Mouse (Mus musculus): Measurements from ENCODE around the gene Otos. TPM values are rescaled to one million over a fixed set of nuclear protein-coding genes. Genes with fewer than 3 reads are reported as not detected.
A peak's percentile ranks its signal among the peaks of the same experiment; 100 is the strongest.

Otos gene
- polyA plus RNA-seq, 1 experiment: 0.20 TPM

GRCm38 (mm10) chr1:92640393-92640792 is 8.2 kb downstream of the Otos start:
- Histone ChIP-seq H3K36me3 (ENCODE audit: control insufficient read depth, insufficient read depth, low read length) (peaks cover 16% of the 10 kb centered on the region; the same call in 1 of the 2 replicates), H3K27me3 (ENCODE audit: control insufficient read depth, insufficient read depth, low read length) (no peaks in the 10 kb centered on the region), H3K4me3 (ENCODE audit: low read depth, low read length) (0 out of 2 replicates have a peak overlapping the region, but pooled peaks have one; percentile 4), H3K4me1 (ENCODE audit: control insufficient read depth, insufficient read depth, insufficient read length, low read length) (peaks cover 8% of the 10 kb centered on the region; the same call in 1 of the 2 replicates), H3K27ac (ENCODE audit: insufficient read depth, low read depth, low read length) (no peak overlapping the region)
- WGBS: 79% methylated on average over 6 of the region's 6 CpGs
- no peak for TF ChIP-seq POLR2A (IDR thresholded peaks at IDR 0.05; ENCODE audit: low read depth, low read length)

GRCm38 (mm10) chr1:92638736-92639135 is 9.9 kb downstream of the Otos start:
- H3K36me3 ChIP-seq (ENCODE audit: control insufficient read depth, insufficient read depth, low read length): peaks cover 16% of the 10 kb centered on the region; the same call in 1 of the 2 replicates
- WGBS: 96% methylated on average over 4 of the region's 4 CpGs
- H3K4me1 ChIP-seq (ENCODE audit: control insufficient read depth, insufficient read depth, insufficient read length, low read length): peaks cover 8% of the 10 kb centered on the region; the same call in 1 of the 2 replicates
- H3K4me3 ChIP-seq (ENCODE audit: low read depth, low read length): no peak overlapping the region
- TF ChIP-seq CTCF (IDR thresholded peaks at IDR 0.05; ENCODE audit: extremely low read depth, insufficient read length, insufficient replicate concordance, low read depth, low read length): no peak
- no peaks in the 10 kb centered on the region for H3K27me3 ChIP-seq (ENCODE audit: control insufficient read depth, insufficient read depth, low read length)
- no peak overlapping the region for H3K27ac ChIP-seq (ENCODE audit: insufficient read depth, low read depth, low read length)

GRCm38 (mm10) chr1:92638181-92638580 is 10.5 kb downstream of the Otos start:
- WGBS: 78% methylated on average over 3 of the region's 3 CpGs
- Histone ChIP-seq H3K4me3 (ENCODE audit: low read depth, low read length) (no peak overlapping the region), H3K27ac (ENCODE audit: insufficient read depth, low read depth, low read length) (no peak overlapping the region), H3K27me3 (ENCODE audit: control insufficient read depth, insufficient read depth, low read length) (no peaks in the 10 kb centered on the region), H3K4me1 (ENCODE audit: control insufficient read depth, insufficient read depth, insufficient read length, low read length) (peaks cover 8% of the 10 kb centered on the region; the same call in 1 of the 2 replicates), H3K36me3 (ENCODE audit: control insufficient read depth, insufficient read depth, low read length) (peaks cover 16% of the 10 kb centered on the region; the same call in 1 of the 2 replicates)
- TF ChIP-seq CTCF (IDR thresholded peaks at IDR 0.05; ENCODE audit: extremely low read depth, insufficient read length, insufficient replicate concordance, low read depth, low read length) (no peak), POLR2A (IDR thresholded peaks at IDR 0.05; ENCODE audit: low read depth, low read length) (no peak)

DNA sequence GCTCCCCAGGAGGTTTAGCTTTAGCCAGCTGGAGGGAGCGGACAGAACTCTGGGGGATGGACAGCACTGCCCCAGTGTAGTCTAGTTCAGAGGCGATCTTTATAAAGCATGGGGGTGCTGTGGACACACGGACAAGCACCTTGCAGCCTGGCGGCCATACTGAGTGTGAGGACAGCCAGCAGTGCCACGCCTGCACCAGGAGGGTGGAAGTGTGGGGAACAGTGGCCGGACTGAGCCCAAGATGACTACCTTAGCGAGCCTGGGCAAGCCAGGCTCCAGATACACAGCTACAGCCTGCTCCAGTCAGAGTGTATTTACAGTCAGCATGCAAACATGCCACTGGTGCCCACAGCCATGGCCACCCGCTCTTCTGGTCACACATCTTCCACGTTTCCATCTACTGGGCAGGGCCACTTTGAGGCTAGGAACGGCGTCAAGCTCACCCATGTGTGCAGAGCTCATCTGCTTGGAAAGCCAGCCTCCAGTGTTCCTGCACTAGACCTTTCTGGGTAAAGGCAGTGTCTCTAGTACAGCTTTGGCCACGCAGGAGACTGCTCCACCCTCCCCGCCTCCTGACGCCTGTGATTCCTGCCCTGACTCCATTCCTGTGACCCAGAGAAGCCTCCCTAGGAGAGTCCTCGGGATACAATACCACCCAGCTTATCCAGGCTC is 11.0 kb downstream of the Otos start:
- peaks cover 16% of the 10 kb centered on the region; the same call in 1 of the 2 replicates for H3K36me3 ChIP-seq (ENCODE audit: control insufficient read depth, insufficient read depth, low read length)
- H3K27me3 ChIP-seq (ENCODE audit: control insufficient read depth, insufficient read depth, low read length): no peaks in the 10 kb centered on the region
- WGBS: 89% methylated on average over 15 of the region's 15 CpGs
- peaks cover 8% of the 10 kb centered on the region; the same call in 1 of the 2 replicates for H3K4me1 ChIP-seq (ENCODE audit: control insufficient read depth, insufficient read depth, insufficient read length, low read length)
- TF ChIP-seq POLR2A (IDR thresholded peaks at IDR 0.05; ENCODE audit: low read depth, low read length): no peak
- no peak for TF ChIP-seq CTCF (IDR thresholded peaks at IDR 0.05; ENCODE audit: extremely low read depth, insufficient read length, insufficient replicate concordance, low read depth, low read length)
- no peak overlapping the region for H3K4me3 ChIP-seq (ENCODE audit: low read depth, low read length)
- H3K27ac ChIP-seq (ENCODE audit: insufficient read depth, low read depth, low read length): no peak overlapping the region

DNA sequence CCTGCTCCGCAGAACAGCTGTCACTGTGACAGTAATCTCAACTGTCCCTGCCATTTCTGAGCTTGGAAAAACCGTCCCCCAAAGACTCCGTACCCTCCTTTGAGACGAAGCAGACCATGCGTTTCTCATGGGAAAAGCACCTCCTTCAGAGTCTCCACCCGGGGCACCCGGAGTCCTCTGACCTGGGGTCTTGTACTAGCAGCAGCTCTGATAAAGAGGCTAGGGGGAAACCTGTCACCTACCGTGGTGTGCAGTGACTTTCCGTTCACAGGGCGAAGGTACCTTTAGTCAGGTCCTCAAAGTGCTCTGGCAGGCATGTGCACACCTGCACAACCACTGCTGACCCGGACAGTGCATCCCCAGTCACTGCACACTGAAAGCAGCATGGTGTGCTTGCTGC is 12.0 kb downstream of the Otos start:
- peaks cover 5% of the 10 kb centered on the region; the same call in 1 of the 2 replicates for H3K4me1 ChIP-seq (ENCODE audit: control insufficient read depth, insufficient read depth, insufficient read length, low read length)
- 91% methylated on average over 11 of the region's 11 CpGs for WGBS
- H3K36me3 ChIP-seq (ENCODE audit: control insufficient read depth, insufficient read depth, low read length): peaks cover 16% of the 10 kb centered on the region; the same call in 1 of the 2 replicates
- H3K4me3 ChIP-seq (ENCODE audit: low read depth, low read length): no peak overlapping the region
- TF ChIP-seq CTCF (IDR thresholded peaks at IDR 0.05; ENCODE audit: extremely low read depth, insufficient read length, insufficient replicate concordance, low read depth, low read length) (no peak), POLR2A (IDR thresholded peaks at IDR 0.05; ENCODE audit: low read depth, low read length) (no peak)
- H3K27me3 ChIP-seq (ENCODE audit: control insufficient read depth, insufficient read depth, low read length): no peaks in the 10 kb centered on the region
- H3K27ac ChIP-seq (ENCODE audit: insufficient read depth, low read depth, low read length): no peak overlapping the region

DNA sequence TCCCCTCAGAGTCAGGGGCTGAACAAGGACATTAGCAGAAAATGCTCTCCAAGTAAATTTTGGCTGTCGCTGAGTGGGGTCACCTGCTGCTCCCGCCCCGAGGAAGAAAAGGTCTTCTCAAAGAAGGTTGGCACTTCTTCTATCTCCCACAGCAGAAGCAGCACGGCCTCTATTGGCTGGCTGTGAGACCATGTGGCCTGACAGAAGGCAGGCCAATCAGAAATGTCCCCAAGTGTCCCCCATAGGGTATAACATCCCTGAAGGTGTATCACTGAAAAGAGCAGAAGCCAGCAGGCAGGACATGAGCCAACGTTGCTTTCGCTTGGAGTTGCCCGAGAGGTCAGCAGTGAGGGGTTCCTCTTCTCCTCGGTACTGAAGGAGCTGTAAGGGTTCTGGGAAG is 12.6 kb downstream of the Otos start:
- peaks cover 16% of the 10 kb centered on the region; the same call in 1 of the 2 replicates for H3K36me3 ChIP-seq (ENCODE audit: control insufficient read depth, insufficient read depth, low read length)

DNA sequence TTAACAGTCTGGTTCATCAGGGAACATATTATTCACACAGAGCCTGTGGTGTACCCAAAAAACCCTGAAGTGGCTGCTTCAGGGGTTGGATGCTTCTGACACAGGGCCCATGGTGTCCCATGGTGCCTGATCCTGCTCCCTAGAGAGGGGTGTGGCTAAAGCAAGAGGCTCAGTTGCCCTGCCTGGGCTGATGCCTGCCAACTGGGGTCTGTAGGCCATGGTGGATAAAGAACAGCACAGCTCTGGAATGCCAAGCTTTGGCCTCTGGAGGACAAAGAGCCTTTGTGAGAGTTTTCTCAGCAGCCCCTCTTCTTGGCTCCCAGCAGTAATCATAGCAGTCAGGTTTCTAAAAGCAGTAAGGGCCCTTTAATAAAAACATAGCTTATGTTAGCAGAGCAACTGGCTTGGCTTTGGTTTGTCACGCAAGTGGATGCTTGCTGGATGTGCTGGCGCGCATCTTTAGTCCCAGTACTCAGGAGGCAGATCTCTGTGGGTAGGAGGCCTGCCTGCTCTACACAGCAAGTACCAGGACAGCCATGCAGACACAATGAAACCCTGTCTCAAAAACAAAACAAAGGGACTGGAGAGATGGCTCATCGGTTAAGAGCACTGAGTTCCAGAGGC is 13.6 kb downstream of the Otos start:
- 82% methylated on average over 4 of the region's 4 CpGs for WGBS

More for the DNA sequence above, 12.6 kb downstream of the Otos start:
- Histone ChIP-seq H3K4me1 (ENCODE audit: control insufficient read depth, insufficient read depth, insufficient read length, low read length) (peaks cover 4% of the 10 kb centered on the region; the same call in 1 of the 2 replicates), H3K27ac (ENCODE audit: insufficient read depth, low read depth, low read length) (no peak overlapping the region), H3K4me3 (ENCODE audit: low read depth, low read length) (no peak overlapping the region), H3K27me3 (ENCODE audit: control insufficient read depth, insufficient read depth, low read length) (no peaks in the 10 kb centered on the region)
- TF ChIP-seq POLR2A (IDR thresholded peaks at IDR 0.05; ENCODE audit: low read depth, low read length) (no peak), CTCF (IDR thresholded peaks at IDR 0.05; ENCODE audit: extremely low read depth, insufficient read length, insufficient replicate concordance, low read depth, low read length) (no peak)
- 83% methylated on average over 8 of the region's 8 CpGs for WGBS

More for the DNA sequence above, 13.6 kb downstream of the Otos start:
- TF ChIP-seq POLR2A (IDR thresholded peaks at IDR 0.05; ENCODE audit: low read depth, low read length): no peak
- TF ChIP-seq CTCF (IDR thresholded peaks at IDR 0.05; ENCODE audit: extremely low read depth, insufficient read length, insufficient replicate concordance, low read depth, low read length): no peak
- Histone ChIP-seq H3K4me1 (ENCODE audit: control insufficient read depth, insufficient read depth, insufficient read length, low read length) (no peaks in the 10 kb centered on the region; the same call in 1 of the 2 replicates), H3K36me3 (ENCODE audit: control insufficient read depth, insufficient read depth, low read length) (peaks cover 16% of the 10 kb centered on the region; the same call in 1 of the 2 replicates), H3K27me3 (ENCODE audit: control insufficient read depth, insufficient read depth, low read length) (no peaks in the 10 kb centered on the region), H3K27ac (ENCODE audit: insufficient read depth, low read depth, low read length) (no peak overlapping the region), H3K4me3 (ENCODE audit: low read depth, low read length) (no peak overlapping the region)
